Mouse (Mus musculus) forebrain, embryonic 12.5 days (tissue): Measurements from ENCODE around the gene Camta1. TPM values are rescaled to one million over a fixed set of nuclear protein-coding genes. Genes with fewer than 3 reads are reported as not detected.

Source experiments
- ATAC-seq: fragments of 200-750 bp; cut with Nextera tagmentation; 2 replicates; pipeline ENCODE4 v1.8.0; 2017; ENCODE audit warnings: moderate TSS enrichment; ENCODE audit not compliant: low FRiP score
- H3K27ac ChIP-seq: fragments of 300-500 bp; sonication (generic); 2 replicates; pipeline ENCODE4 v1.5.1; 2016; ENCODE audit warnings: mild to moderate bottlenecking
- H3K27me3 ChIP-seq: fragments of 300-500 bp; sonication (generic); 2 replicates; pipeline ENCODE4 v1.6.1; 2016; ENCODE audit warnings: mild to moderate bottlenecking
- H3K36me3 ChIP-seq: fragments of 300-500 bp; sonication (generic); replicated peaks from 2 replicates; pipeline ENCODE4 v1.6.1; 2016; ENCODE audit warnings: mild to moderate bottlenecking
- H3K4me1 ChIP-seq: fragments of 300-500 bp; sonication (generic); 2 replicates; pipeline ENCODE4 v1.6.1; 2016
- H3K4me2 ChIP-seq: fragments of 300-500 bp; sonication (generic); 2 replicates; pipeline ENCODE4 v1.6.1; 2016; ENCODE audit warnings: mild to moderate bottlenecking, moderate library complexity
- H3K4me3 ChIP-seq: fragments of 300-500 bp; sonication (generic); replicated peaks from 2 replicates; pipeline ENCODE4 v1.5.1; 2016; ENCODE audit warnings: mild to moderate bottlenecking
- H3K9ac ChIP-seq: fragments of 300-500 bp; sonication (generic); 2 replicates; pipeline ENCODE4 v1.6.1; 2016; ENCODE audit warnings: mild to moderate bottlenecking
- H3K9me3 ChIP-seq: fragments of 300-500 bp; sonication (generic); 2 replicates; pipeline ENCODE4 v1.6.1; 2016
- WGBS: fragments of 180-500 bp; shearing (Covaris S2); methylation state at CpG from one replicate; pipeline ENCODE4 v1.1.7; 2016; 5-methylcytosine and 5-hydroxymethylcytosine counted together
- polyA plus RNA-seq: library from polyadenylated mRNA; unstranded; fragments of >200 nt; fragmentation: Nextera tagmentation; extraction: Ambion mirVana; gene quantifications from 2 replicates; pipeline ENCODE4 v1.2.1, GENCODE M21; 2016

Gene Camta1
- polyA plus RNA-seq, 1 experiment from 2014 or later: 164 TPM

GRCm38 (mm10) chr4:151540546-151540945, 321.1 kb downstream of the Camta1 start:
- Histone ChIP-seq H3K27ac (no peak overlapping the region), H3K27me3 (no peaks in the 10 kb centered on the region), H3K4me1 (peaks cover 35% of the 10 kb centered on the region), H3K36me3 (no peaks in the 10 kb centered on the region), H3K9ac (no peak overlapping the region), H3K4me3 (no peak overlapping the region), H3K9me3 (no peaks in the 10 kb centered on the region), H3K4me2 (no peak overlapping the region)
- WGBS: 60% methylated on average over 6 of the region's 6 CpGs
- no peak for ATAC-seq

- peaks cover 38% of the 10 kb centered on the region for H3K4me1 ChIP-seq
- no peak overlapping the region for H3K9ac ChIP-seq
- H3K36me3 ChIP-seq: no peaks in the 10 kb centered on the region
- no peak overlapping the region for H3K4me3 ChIP-seq
- 87% methylated on average over 5 of the region's 5 CpGs for WGBS
- H3K27me3 ChIP-seq: no peaks in the 10 kb centered on the region
- H3K9me3 ChIP-seq: no peaks in the 10 kb centered on the region
- H3K27ac ChIP-seq: no peak overlapping the region
- no peak overlapping the region for H3K4me2 ChIP-seq
- no peak for ATAC-seq
Observed at GRCm38 (mm10) chr4:151539881-151540280, 321.8 kb downstream of the Camta1 start.

- Histone ChIP-seq H3K9ac (no peak overlapping the region), H3K27ac (peak overlapping the region; percentile 53), H3K4me3 (no peak overlapping the region), H3K9me3 (no peaks in the 10 kb centered on the region), H3K36me3 (no peaks in the 10 kb centered on the region), H3K4me2 (no peak overlapping the region), H3K4me1 (peaks cover 37% of the 10 kb centered on the region), H3K27me3 (no peaks in the 10 kb centered on the region)
- 54% methylated on average over 10 of the region's 10 CpGs for WGBS
- no peak for ATAC-seq
Observed at GRCm38 (mm10) chr4:151539167-151539525, 322.5 kb downstream of the Camta1 start.

DNA sequence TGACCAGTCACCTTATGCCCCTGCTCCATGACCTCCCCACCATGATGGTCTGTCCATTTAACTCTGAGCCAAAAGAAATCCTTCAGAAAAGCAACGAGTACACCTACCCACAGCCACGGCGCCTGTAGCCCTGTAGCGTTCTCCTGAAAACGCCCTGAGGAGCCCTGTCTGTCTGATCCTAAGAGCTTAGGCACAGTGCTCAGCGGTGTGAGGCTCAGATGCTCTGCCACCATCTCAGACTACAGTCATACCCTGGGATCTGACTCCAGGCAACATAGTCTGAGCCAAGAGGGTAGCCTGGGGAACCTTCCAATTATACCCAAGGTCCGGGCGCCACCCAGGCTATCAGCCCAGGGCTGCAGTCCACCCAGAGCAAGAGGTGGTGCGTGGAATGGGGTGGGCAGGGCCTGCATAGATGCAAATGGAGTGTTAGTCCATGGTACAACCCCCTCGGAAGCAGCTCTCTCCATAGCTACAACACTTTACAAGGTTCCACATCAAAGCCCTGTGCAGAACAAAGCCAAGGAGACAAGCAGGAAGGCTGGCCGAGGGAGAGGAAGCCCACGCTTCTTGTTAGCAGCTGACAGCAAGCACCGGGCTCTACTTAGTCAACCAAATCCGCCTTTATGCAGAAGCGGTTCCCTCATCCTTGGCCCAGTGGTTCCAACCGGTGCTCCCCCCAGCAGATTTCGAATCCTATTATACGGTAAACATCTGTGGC, 323.1 kb downstream of the Camta1 start:
- no peaks in the 10 kb centered on the region for H3K36me3 ChIP-seq
- no peak overlapping the region for H3K4me3 ChIP-seq
- no peaks in the 10 kb centered on the region for H3K9me3 ChIP-seq
- ATAC-seq: no peak
- peaks cover 38% of the 10 kb centered on the region for H3K4me1 ChIP-seq
- H3K9ac ChIP-seq: no peak overlapping the region
- H3K27me3 ChIP-seq: no peaks in the 10 kb centered on the region
- WGBS: 65% methylated on average over 18 of the region's 18 CpGs
- H3K4me2 ChIP-seq: no peak overlapping the region
- peak overlapping the region; percentile 53 for H3K27ac ChIP-seq

DNA sequence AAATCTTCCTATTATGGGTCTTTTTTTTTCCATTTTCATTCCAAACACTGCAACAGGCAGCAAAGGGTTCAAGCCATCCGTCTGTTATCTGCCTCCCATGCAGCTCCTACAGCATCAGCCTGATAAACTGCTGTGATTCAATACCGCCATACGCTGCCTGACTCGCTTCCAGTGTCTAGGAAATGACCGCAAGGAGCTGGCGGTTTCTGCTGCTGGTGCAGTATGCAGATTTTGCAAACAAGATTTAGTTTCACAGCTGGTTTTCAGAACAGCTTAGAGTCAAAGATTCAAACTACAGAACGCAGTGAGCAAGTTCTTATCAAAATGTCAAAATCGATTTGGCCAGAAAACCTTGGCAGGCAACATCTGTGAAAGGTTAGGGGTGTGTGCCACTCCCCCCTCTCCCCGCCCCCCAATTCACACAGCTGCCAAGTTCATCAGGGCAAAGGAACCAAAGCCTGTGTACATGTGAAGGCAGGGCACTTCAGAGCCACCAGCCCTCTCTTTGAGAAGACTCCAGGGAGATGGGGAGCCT, 325.7 kb downstream of the Camta1 start:
- no peak for ATAC-seq
- H3K4me3 ChIP-seq: no peak overlapping the region
- no peaks in the 10 kb centered on the region for H3K36me3 ChIP-seq
- H3K9me3 ChIP-seq: no peaks in the 10 kb centered on the region
- H3K27me3 ChIP-seq: no peaks in the 10 kb centered on the region
- WGBS: 66% methylated on average over 9 of the region's 9 CpGs
- H3K4me1 ChIP-seq: peaks cover 38% of the 10 kb centered on the region
- no peak overlapping the region for H3K4me2 ChIP-seq
- no peak overlapping the region for H3K9ac ChIP-seq
- no peak overlapping the region for H3K27ac ChIP-seq

DNA sequence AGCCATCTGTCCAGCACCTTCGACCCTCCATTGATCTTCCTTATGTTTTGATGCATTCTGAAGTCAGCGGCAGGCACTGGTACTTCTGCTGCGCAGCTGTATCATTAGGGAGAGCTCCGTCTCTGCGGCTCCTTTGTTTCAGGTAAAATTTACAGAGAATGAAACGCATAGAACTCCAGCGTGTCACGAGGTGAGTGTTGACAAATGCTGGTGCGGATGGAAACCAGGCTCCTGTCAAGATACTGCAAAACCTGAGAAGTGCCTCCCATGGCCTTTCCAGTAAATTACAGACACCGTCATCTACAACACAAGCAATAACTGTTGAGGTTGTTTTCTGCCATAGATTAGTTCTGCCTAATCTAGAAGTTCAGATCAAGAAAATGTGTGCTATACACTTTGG, 328.2 kb downstream of the Camta1 start:
- no peaks in the 10 kb centered on the region for H3K9me3 ChIP-seq
- H3K4me2 ChIP-seq: no peak overlapping the region
- H3K9ac ChIP-seq: no peak overlapping the region
- H3K4me3 ChIP-seq: no peak overlapping the region
- 78% methylated on average over 10 of the region's 10 CpGs for WGBS
- no peak overlapping the region for H3K27ac ChIP-seq
- no peak for ATAC-seq
- no peaks in the 10 kb centered on the region for H3K27me3 ChIP-seq
- H3K36me3 ChIP-seq: no peaks in the 10 kb centered on the region
- H3K4me1 ChIP-seq: peaks cover 22% of the 10 kb centered on the region

DNA sequence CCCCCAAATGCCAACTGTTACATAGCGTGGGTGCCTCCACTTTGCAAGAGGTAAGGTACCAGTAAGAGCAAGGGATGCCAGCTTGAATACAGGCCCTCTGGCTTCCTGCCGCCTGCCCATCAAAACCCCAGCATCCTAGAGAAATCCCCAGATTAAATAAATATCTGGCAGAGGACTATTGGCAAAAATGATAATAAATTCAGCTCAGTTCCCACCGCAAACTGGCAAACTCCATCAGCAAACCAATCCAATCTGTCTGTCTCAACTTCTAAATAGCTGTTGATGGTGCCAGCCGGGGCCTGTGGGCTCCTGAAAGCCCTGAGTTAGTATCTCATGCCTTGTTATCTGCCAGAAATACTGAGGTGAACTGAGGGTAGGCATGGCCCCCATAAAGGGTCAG, 333.2 kb downstream of the Camta1 start:
- no peak for ATAC-seq
- Histone ChIP-seq H3K36me3 (no peaks in the 10 kb centered on the region), H3K9ac (no peak overlapping the region), H3K27ac (no peak overlapping the region), H3K27me3 (no peaks in the 10 kb centered on the region), H3K4me3 (no peak overlapping the region), H3K4me1 (no peaks in the 10 kb centered on the region), H3K9me3 (no peaks in the 10 kb centered on the region), H3K4me2 (no peak overlapping the region)
- 95% methylated on average over 4 of the region's 4 CpGs for WGBS

DNA sequence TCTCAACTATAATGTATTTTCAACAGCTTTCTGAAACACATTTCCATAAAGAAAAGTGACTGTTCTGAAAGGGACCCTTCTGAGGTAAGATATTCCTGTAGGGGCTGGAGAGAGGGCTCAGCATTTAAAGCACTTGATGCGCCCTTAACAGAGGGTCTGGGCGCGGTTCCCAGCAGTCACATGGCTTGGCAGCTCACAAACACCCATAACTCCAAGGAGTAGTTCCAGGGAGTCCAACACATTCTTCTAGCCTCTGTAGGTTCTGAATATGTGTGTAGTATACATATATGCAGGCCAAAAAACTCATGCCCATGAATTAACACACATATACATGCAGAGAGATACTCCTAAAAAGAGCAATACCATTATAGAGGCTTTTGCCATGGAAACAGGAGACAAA, 333.9 kb downstream of the Camta1 start:
- WGBS: 97% methylated on average over 3 of the region's 3 CpGs
- no peak overlapping the region for H3K4me3 ChIP-seq
- no peaks in the 10 kb centered on the region for H3K36me3 ChIP-seq
- H3K27ac ChIP-seq: no peak overlapping the region
- H3K4me2 ChIP-seq: no peak overlapping the region
- H3K9ac ChIP-seq: no peak overlapping the region
- H3K27me3 ChIP-seq: no peaks in the 10 kb centered on the region
- no peaks in the 10 kb centered on the region for H3K4me1 ChIP-seq
- no peak for ATAC-seq
- H3K9me3 ChIP-seq: no peaks in the 10 kb centered on the region

GRCm38 (mm10) chr4:151520103-151520502, 341.6 kb downstream of the Camta1 start:
- Histone ChIP-seq H3K36me3 (no peaks in the 10 kb centered on the region), H3K9ac (no peak overlapping the region), H3K4me3 (no peak overlapping the region), H3K27me3 (peaks cover 2% of the 10 kb centered on the region; the same call in 1 of the 2 replicates), H3K4me1 (peaks cover 22% of the 10 kb centered on the region), H3K4me2 (no peak overlapping the region), H3K27ac (no peak overlapping the region), H3K9me3 (no peaks in the 10 kb centered on the region)
- WGBS: 36% methylated on average over 8 of the region's 8 CpGs
- ATAC-seq: no peak

GRCm38 (mm10) chr4:151519011-151519410, 342.7 kb downstream of the Camta1 start:
- H3K27me3 ChIP-seq: peaks cover 2% of the 10 kb centered on the region; the same call in 1 of the 2 replicates
- H3K4me3 ChIP-seq: no peak overlapping the region
- H3K9ac ChIP-seq: no peak overlapping the region
- 83% methylated on average over 7 of the region's 7 CpGs for WGBS
- no peaks in the 10 kb centered on the region for H3K9me3 ChIP-seq
- H3K36me3 ChIP-seq: no peaks in the 10 kb centered on the region
- H3K27ac ChIP-seq: no peak overlapping the region
- peaks cover 22% of the 10 kb centered on the region for H3K4me1 ChIP-seq
- no peak overlapping the region for H3K4me2 ChIP-seq
- no peak for ATAC-seq

- 29% methylated on average over 11 of the region's 11 CpGs for WGBS
- no peak overlapping the region for H3K4me3 ChIP-seq
- no peaks in the 10 kb centered on the region for H3K9me3 ChIP-seq
- no peaks in the 10 kb centered on the region for H3K36me3 ChIP-seq
- peak; percentile 36; the same call in 1 of the 2 replicates for ATAC-seq
- peaks cover 2% of the 10 kb centered on the region; the same call in 1 of the 2 replicates for H3K27me3 ChIP-seq
- no peak overlapping the region for H3K9ac ChIP-seq
- H3K4me1 ChIP-seq: peaks cover 22% of the 10 kb centered on the region
- no peak overlapping the region for H3K4me2 ChIP-seq
- H3K27ac ChIP-seq: peak overlapping the region; percentile 63
Observed at GRCm38 (mm10) chr4:151516998-151517799, 344.5 kb downstream of the Camta1 start.

DNA sequence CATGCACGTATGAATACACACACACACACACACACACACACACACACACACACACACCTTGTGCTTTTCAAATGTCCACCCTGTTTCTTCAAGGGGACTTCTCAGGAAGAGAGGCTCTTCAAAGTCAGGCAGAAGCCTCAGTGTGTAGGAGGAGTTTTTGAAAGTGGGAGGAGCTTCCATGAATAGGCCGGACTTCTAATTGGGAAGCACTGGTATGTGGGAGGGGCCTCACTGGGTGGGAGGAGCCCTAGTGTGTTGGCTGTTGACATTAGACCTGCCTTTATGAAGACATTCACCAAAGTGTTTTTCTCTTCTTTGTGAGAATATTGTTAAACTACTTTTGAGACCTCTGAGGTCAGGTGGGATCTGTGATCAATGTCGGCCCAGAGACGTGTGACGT, 346.4 kb downstream of the Camta1 start:
- Histone ChIP-seq H3K27me3 (peaks cover 2% of the 10 kb centered on the region; the same call in 1 of the 2 replicates), H3K9me3 (no peaks in the 10 kb centered on the region), H3K4me1 (peaks cover 19% of the 10 kb centered on the region), H3K4me2 (no peak overlapping the region), H3K9ac (no peak overlapping the region), H3K27ac (no peak overlapping the region), H3K36me3 (no peaks in the 10 kb centered on the region), H3K4me3 (no peak overlapping the region)
- WGBS: 86% methylated on average over 5 of the region's 5 CpGs
- no peak for ATAC-seq
